Mouse (Mus musculus) heart, postnatal 0 days (tissue): ENCODE measurements at regions not wholly inside any gene's neighbourhood (a gene's known extent, or its start where the extent isn't known, plus 50 kb on each side); places are given as distances from the start of the nearest gene placed in this dataset.

Experiments used
- CTCF ChIP-seq: IDR thresholded peaks from 2 replicates; pipeline ENCODE4 v1.5.1; 2016; ENCODE audit warnings: antibody characterized with exemption, control low read depth, low read depth
- EP300 ChIP-seq: IDR thresholded peaks from 2 replicates; pipeline ENCODE4 v1.6.1; 2016; ENCODE audit warnings: antibody characterized with exemption, low read depth

- TF ChIP-seq CTCF (no peak), EP300 (no peak)
These were observed 522.8 kb downstream of the Efna5 start for GRCm38 (mm10) chr17:62358323-62358722.
